Mouse (Mus musculus) thymus, postnatal 36 days (tissue): ENCODE measurements around the gene Fads3.
A peak's percentile ranks its signal among the peaks of the same experiment; 100 is the strongest.

Experiments used
- DNase-seq, 2 experiments: peaks; one replicate each; pipeline ENCODE4 v3.0.0; 2022; ENCODE audit warnings: mixed read lengths in 2 of 2

The Fads3 gene

DNA sequence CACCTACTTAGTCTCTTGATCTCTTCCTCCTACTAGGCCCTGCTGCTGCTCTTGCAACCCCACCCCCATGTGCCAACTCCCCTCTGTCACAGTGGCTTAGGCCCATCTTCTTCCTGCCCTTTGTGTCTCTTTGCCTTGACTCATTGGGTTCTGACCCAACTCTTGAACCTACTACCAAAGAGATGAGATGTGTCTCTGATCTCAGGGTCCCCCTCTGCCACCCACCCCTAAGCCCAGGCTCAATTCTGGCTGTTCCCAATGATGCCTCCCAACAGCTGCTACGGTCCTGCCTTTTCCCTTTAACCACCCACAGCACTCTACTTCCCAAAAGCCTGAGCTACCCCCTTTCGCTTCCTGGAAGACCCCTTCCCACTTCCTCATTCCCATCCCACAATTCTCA is 19.4 kb upstream of the Fads3 start:
- no peak for DNase-seq

DNA sequence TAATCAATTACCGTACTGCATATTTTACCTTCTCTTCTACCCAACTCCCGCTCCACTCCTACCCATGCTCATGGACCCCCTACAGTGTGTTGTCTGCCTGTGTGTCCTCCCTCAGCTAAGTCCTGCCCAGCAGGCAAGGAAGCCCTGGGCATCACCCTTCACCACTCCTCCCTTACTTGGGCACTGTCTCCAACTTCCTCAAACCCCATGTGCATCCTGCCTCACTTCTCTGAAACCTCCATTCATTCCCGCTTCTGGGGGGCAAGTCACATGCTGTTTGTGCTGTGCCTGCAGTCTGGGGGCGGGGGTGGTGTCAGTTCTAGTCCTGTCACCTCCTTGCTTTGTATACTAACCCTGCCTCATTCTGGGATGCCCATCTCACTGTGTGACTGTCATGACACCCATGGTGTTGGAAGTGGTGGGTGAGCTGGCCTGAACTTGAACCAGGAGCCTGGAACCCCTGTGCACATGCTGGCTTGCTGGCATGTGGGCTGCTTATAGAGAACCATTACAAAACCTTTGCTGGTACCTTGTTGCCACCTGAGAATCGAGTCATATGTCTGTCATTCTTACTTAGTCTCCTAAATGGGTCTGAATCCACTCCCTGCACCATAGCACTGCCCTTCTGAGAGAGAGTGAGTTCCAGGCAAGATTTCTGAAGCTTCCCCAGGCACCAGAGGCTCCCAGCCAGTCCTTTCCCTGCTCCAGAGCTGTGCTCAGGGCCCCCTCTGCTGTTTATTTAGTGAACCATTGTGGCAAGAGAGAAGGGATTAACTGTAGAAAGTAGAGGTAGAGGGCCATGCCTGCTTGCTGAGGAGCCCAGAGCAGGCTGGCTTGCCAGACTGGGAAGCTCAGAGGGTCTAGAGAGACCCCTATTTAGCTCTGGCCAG is 18.7 kb upstream of the Fads3 start:
- no peak for DNase-seq

DNA sequence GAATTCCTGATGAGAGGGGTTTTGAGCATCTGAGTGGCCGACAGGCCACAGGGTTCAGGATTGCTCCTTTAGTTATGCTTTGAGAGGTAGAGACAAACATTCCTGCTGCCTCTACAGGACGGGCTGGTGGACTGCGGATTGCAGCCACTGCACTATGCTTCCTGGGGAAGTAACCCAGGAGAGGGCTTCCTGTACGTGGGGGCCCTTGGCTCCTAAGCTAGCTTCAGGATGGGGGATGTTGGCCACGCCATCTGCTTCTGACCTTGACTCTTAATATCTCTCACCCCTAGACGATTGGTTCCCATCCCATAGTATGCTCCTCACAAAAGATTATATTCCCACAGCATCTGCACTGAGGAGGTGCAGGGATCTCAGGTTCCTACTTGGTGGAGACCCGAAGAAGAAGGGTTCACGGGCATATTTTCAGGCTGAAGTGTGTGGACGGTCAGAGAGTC is 18.0 kb upstream of the Fads3 start:
- no peak for DNase-seq

DNA sequence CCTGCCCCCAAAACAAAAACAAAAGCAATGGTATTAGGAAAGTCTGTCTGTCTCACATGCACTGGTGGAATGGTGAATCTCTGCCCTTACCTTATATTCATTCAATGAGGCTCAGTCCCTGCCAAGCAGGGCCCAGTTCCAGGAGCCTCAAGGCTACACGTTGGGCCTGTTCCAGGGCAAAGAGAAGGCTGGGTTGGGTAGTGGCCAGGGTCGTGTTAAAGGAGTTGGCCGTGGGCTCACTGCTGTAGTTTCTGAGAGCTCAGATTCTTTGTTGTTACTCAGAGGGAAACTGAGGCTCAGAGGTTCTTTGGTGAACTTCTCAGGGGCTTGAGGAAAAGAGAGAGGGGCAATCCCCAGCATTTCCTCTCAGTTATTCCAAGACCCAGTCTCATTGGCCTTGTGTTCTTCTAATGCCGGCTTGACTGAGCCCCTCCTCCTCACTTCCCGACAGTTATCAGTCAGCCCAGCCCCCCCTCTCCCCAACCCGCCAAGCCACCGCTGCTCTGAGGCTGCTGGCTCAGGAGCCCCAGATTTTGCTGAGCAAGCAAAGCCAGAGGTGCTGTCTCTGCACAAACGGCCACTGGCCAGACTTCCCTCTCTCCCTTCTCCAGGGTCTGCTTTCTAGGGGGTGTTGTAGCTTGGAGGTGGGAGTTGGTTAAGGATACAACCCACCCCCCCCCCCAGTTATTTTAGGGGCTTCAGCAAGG is 16.0 kb upstream of the Fads3 start:
- no peak for DNase-seq

DNA sequence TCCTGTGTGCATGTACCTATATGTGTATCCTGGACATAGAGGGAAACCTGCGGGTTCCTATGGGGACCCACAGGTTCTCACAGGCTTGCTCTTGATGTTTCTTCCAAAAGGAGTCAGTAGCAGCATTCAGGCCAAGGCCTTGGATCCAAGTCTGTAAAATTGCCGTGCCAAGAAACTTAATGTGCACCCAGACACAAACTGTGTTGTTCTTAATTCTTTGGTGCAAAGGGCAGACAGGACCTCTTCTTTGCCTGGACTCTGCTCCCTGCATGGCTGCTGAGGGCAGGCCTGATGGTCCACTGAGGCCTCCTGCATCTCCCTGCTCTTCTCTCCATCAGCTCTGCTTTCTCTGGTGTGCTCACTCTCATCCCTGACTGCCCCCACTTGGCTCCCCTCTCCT is 11.6 kb upstream of the Fads3 start:
- no peak for DNase-seq

DNA sequence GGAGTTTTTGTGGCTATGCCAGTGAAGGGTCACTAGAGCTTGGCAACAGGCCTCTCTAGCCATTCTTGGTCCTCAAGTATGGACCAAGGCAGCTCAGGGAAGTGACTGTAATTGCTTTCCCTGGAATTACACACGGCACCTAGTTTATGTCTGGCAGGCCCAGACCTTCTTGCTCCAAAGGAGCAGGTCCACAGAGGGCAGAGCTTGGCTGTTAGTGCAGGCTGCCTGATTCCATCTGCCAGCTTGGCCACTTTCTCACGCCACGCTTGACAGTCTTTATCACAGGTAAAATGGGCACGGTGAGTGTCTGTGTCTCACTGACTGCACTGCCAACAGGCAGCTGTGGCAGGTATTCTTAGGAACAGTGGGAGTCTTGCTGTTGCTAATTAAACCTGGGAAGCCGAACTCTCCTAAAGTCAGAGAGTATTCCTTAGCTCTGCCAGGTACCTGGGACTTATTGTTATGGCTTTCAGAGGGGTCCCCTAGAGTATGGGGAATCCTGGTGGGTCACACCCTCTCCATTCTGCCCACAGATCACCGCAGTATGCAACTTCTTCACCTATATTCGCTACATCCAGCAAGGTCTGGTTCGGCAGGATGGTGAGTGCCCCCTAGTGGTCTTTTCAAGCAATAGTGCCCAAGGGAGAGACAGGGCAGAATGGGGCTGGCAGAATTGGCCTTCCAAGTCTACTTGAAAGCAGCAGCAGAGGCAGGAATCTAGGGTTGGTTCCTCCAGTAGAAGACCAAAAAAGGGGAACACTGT is 8.0 kb upstream of the Fads3 start:
- peak; percentile 47 to 48 for DNase-seq

DNA sequence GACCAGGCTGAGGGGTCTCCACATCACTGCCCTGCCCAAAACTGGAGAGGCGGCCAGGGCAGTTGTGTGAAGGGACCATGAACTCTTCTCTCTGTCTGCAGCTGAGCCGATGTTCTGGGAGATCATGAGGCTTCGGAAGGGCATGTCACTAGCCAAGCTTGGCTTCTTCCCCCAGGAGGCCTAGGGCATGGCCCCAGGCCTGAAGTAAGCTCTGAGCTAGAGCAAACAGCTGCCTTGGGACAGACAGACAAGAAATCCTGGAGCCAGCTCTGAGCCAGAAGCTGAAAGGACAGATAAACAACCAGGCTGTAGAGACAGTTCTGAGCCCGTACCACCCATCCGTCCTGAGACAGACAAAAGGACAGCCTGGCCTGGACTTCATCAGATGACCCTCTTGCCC is 7.0 kb upstream of the Fads3 start:
- DNase-seq: no peak

DNA sequence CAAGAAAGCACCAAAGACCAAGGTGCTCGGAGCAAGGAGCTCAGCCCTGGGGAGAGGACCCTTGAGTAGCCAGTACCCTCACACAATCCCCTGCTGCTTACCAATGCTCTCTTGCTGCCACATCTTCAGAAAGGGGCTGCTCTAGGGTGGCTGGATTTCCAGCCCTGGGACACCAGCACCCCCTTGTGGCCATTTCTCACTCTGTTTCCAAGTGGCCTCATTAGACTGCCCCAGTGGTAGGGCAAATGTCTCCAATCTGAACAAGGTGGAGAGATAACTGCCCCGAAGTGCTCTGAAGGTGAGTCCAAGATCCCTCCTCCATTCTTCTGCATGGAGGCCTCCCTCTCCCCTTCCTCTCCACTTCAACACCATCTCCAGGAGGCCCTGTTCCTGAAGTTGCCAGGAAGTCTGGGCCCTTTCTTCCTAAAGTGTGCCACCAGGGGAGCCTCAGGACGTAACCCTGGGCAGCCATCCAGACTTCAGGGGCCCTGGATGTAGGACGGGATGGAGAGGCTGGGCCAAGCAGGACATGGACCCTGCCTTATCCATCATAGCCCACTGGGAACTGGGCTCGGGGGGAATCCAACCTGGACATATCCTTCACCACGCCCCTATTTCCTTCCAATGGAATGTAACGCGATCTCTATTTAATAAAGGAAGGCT is 6.5 kb upstream of the Fads3 start:
- DNase-seq: peak; percentile 72 to 79

DNA sequence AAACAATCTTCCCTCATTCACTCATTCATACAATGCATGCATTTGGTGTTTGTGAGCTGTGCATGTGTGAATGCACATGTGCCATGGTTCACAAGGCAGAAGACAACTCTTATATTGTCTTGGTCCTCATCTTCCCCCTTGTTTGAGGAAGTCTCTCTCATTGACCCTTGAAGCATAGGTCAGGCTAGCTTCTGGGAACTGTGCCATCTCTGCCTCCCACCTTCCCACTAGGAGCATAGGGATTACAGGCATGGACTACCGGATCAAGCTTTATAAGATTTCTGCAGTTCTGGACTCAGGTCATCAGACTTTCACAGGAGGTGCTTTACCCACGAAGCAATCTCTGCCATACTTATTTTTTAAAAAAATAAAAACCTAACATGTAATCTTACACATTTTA is 3.8 kb upstream of the Fads3 start:
- DNase-seq: no peak

DNA sequence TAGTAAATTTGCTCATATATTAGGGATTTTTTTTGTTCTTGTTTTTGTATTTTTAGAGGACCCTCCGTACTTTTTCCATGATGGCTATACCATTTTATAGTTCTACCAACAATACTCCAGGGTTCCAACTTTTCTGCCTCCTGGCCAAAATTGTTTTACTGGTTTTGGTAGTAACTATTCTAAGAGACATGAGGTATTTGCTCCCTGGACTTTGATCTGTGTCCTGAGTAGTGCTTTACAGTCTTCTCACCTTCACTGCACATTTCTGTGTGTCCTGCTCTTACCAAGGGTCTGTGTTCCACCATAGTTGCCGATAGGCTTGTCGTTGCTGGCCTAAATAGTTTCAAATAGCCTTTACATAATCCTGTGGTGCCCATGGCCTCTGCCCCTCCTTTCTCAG is 3.0 kb upstream of the Fads3 start:
- no peak for DNase-seq

DNA sequence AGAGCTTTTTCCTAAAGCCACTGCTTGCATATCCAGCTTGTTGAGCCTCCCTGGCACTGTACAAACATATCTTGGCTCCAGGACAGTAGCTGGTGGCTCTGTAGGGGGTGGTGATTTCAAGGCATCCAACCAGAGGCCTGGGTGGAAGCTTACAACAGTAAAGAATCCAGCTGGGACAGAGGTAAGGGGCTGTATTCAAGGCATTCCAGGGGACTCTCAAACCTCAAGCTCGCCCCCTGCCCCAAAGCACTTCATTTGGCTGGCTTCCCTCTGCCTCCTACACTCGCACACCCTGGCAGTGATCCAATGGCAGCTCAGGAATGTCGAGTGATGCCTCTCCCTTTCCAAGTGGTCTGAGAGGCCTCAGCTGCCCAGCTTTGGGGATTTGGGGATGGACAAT is 2.5 kb upstream of the Fads3 start:
- DNase-seq: no peak

DNA sequence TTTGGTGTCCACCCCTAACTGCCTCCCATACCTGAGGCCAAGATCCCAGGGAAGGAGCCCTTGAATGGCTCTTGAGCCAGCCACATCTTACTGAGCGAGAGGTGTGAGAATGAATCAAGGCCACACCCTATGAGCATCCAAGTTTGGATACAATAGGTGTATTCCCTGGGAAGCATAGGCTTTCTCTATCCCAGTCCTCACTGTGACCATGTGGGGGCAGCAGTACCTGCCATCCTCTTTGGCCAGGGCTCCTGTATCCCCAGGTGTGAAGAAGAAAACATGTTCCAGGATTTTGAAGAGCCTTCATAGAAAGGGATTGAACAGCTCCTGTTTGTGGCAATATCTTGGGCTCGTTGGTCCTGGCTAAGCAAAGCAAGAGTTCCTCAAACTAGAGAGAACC is 1.8 kb upstream of the Fads3 start:
- no peak for DNase-seq

DNA sequence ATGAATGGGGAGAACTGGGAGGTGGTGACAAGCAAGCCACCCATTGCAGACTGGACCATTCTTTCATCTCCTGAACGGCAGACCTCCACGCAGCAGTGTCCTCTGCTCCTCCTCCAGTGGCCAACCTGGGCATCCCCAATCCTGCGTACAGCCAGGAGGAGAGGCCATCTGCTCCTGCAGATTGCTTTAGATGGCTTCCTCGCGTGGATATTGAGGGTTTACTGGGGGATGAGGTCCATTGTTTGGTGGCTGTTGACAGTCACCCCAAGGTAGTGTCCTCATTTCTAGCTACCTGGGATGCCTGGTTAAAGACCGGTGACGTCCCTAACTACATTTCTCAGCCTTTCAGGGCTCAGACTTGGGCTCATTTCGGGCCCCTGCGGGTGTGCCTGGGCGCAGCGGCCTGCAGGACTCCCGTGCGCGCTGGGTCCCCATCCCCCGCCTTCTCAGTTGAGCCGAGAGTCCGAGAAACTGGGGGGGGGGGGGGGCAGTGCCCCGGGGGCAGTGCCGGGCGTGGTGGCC is 442 bp upstream of the Fads3 start:
- DNase-seq: no peak

DNA sequence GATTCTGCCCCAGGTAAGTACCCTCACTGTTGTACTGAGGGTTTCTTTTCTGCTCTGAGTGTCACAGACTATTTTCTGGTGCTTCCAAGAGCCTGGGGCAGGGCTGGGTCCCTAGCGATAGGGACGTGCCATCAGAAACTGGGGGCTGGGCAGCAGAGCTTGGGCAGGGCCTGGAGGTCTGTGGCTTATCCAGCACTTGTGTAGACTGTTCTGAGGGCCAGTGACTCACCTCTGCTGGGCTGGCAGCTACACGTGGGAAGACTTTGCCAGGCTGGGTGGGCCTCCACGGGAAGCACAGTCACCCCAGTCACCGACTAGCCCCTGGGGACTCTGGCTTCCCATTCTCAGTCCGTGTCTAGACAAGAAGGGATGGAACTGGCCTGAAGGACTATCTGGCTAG is 863 bp downstream of the Fads3 start:
- DNase-seq: no peak

DNA sequence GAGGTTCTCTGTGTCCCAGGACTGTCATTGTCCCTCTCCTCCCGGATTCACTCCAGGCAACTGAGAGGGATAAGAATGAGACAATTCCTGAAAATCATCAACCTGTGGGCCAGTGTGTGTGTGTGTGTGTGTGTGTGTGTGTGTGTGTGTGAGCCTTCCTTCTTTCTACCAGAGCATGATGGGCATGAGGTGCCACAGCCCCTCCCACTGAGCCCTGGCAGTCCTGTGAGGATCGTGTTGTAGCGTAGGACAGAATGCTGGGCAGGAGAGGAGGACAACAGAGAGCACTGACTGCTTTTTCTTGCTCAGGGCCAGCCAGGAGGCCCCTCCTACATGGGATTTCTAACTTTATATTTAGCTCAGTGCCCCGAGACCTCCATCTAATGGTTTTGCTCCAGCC is 1.4 kb downstream of the Fads3 start:
- no peak for DNase-seq

DNA sequence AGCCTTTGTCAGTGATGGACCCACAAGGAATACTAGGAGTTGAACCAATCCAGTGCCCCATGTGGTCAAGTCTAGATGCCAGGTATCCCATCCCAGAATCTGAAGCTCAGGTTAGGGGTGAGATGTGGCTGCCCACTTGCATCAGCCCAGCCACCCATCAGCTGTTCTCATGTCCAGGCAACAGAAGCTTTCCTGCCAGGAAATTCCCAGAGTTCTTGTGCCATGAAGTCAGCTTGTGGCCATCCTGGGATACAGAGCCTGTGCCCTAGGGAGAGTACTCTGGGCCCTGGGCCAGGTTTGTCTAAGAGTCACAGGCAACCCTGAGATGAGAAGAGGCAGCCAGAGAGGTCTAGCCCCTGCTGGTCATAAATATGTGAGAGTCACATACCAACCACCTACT is 2.3 kb downstream of the Fads3 start:
- DNase-seq: no peak

DNA sequence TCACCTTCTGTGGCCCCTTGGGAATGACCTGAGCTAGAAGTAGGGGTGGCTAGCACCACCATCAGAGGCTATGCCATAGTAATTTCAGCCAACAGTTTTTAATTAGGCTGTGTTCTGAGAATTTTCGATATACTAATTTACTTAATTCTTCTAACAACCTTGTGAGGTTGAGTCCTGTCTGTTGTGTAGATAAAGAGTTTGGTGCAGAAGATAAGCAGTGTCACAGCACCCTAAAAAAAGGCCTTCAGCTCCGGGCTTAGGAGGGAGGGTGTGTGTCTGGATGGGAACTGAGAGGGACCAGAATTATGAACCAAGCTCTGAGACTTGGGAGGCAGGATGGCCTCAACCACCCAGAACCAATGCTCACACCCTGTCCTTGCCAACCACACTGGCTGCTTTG is 4.3 kb downstream of the Fads3 start:
- no peak for DNase-seq

DNA sequence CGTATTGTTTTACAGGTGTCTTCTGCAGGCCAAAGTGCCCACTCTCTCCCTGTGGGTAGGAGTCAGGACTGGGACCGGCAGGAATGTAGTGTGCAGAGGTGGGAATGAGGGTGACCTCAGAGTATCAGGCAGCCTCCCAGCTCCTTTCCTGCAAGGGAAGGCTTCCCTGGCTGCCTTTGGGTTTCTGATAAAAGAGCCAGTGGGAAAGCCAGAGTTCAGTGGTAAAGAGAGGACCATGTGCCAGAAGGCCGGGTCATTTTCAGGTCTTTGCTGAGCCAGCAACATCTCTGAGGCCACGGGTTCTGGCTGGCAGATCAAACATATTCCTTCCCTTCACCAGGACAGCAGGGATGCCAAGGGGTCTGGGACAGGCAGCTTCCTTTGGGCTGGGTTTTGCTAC is 5.0 kb downstream of the Fads3 start:
- no peak for DNase-seq

DNA sequence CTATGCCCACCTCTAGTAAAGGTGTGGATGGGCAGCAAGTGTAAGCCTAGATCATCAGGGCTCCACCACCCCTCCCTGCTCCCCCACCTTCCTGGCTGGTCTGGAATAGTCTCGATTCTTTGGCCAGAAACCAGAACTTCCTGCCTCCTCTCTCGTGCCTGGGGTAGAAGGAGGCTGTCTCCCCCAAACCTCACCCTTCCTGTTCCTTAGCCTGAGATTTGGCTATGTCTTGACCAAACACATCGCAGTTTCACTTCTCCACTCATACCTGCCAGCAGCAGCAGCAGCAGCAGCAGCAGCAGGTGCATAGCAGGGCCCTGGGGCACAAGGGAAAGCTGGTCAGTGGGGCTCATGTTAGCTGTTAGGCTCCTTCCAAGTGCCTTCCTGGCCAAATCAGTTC is 5.6 kb downstream of the Fads3 start:
- no peak for DNase-seq

DNA sequence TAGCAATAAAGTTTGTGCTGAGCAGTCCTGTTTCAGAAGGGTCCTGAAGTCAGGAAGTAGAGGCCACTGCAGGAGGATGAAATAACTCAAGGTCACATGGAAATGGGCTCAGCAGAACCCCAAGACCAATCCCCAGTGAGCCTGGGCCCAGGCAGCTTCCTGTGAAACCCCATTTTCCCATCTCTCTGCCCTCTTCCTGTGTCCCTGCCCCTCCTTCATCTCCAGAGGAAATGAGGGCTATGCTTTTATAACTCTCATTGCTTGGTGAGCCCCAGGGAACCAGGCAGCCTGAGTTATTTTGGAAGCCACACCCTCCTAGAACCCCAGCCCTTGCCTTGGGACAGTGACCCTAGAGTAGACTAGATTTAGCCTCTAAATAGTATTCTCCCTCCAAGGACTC is 8.2 kb downstream of the Fads3 start:
- DNase-seq: no peak

DNA sequence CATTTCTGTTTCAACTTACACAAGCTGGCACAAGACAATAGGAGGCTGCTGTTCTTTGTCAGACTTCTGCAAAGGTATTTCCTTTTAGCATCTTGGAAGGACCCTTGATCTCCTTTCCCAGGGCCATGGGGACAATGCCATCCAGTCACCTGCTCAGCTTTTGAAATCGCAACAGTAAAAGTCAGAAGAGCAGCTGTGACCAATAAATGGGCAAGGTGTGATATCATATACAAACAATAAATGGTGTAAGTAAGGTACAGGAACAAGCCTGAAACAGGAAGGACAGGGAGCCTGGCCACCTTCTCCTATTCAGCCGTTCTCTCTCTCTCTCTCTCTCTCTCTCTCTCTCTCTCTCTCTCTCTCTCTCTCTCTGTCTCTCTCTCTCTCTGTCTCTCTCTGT is 9.1 kb downstream of the Fads3 start:
- no peak for DNase-seq

DNA sequence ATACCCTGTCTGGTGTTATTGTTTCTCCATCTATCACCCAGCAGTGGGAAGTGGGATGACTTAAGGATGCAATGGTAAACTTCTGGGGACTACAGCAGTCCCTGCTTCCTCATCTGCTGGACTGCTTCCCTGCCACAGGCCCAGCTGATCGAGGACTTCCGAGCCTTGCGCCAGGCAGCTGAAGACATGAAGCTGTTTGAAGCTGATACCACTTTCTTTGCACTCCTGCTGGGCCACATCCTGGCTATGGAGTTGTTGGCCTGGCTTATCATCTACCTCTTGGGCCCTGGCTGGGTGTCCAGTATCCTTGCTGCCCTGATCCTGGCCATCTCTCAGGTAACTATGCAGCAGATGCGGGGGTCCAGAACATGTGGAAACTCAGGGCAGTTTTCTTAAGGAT is 11.3 kb downstream of the Fads3 start:
- DNase-seq: no peak

DNA sequence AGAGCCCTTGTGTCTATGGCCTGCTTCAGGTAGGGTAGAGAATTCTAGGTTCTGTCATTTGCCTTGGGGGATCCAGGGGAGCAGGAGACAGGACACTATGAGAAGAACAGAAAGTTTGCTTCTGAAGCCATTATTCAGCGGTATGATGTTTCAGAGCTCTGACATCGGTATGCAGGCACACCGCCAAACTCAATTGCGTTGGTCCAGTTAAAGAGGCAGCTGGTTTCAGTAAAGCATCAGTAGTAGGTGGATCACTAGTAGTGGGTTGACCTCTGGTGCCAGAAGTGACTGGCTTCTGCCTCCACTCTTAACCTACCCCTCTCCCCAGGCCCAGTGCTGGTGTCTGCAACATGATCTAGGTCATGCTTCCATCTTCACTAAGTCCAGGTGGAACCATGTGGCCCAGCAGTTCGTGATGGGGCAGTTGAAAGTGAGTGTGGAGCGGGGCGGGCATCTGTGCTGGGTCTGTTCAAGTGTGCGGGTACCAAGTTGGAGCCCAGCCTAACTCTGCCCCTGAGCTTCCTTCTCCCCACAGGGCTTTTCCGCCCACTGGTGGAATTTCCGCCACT is 12.4 kb downstream of the Fads3 start:
- DNase-seq: no peak
